Mouse (Mus musculus) olfactory bulb, adult 2 months (tissue): ENCODE measurements around the gene Nbl1.

Experiments
- CTCF ChIP-seq: fragments of 200-500 bp; IDR thresholded peaks from 2 replicates; pipeline ENCODE4 v1.5.1; 2012; ENCODE audit warnings: low read depth, mild to moderate bottlenecking, low read length, moderate library complexity; ENCODE audit not compliant: insufficient read depth
- POLR2A ChIP-seq: fragments of 200-500 bp; IDR thresholded peaks from 2 replicates; pipeline ENCODE4 v1.6.1; 2012; ENCODE audit warnings: mild to moderate bottlenecking, low read depth, low read length, moderate library complexity; ENCODE audit not compliant: insufficient read depth

DNA sequence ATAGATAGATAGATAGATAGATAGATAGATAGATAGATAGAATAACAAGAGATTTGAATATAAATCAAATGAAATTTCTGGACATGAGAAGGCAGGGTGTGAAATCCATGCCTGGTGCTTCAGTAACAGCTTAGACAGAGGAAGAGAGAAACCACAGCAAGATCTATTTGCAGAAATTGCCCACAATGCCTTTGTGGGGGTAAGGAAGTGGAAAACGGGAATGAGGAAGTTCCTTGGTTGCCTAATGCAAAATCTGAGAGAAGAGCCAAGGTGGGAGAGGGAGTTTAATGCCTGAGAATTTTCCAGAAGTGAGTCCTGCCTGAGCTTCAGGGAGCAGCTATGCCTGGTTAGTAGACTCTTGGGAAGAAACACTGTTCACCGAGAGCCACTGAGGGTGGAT lies 49.2 kb downstream of the Nbl1 start:
- no peak for TF ChIP-seq CTCF
- TF ChIP-seq POLR2A: no peak
